Mouse (Mus musculus) urinary bladder, postnatal 14 days (tissue): ENCODE measurements around the gene Cdk2ap2.
"Not testable (repeated sequence)": the region's sequence is repeated elsewhere in the genome, so short reads cannot be mapped to it uniquely, and the experiment has no call there.

Experiments used
- DNase-seq: peaks from one replicate; pipeline ENCODE4 v3.0.0; 2021; ENCODE audit warnings: low spot score

Gene Cdk2ap2

DNA sequence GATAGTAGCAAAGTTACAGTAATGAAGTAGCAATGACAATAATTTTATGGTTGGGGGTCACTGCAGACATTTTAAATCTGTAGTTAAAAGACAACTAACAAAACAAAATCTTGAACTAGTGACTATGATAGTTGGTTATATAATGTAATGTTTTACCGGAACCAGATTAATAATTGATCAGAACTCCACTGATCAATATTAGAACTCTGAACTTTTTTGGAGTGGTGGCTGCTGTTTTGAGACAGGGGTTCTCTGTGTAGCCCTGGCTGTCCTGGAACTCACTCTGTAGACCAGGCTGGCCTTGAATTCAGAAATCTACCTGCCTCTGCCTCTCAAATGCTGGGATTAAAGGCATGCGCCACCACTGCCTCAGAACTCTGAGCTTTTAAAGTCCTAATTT lies 28.7 kb upstream of the Cdk2ap2 start:
- DNase-seq = not testable (repeated sequence)

DNA sequence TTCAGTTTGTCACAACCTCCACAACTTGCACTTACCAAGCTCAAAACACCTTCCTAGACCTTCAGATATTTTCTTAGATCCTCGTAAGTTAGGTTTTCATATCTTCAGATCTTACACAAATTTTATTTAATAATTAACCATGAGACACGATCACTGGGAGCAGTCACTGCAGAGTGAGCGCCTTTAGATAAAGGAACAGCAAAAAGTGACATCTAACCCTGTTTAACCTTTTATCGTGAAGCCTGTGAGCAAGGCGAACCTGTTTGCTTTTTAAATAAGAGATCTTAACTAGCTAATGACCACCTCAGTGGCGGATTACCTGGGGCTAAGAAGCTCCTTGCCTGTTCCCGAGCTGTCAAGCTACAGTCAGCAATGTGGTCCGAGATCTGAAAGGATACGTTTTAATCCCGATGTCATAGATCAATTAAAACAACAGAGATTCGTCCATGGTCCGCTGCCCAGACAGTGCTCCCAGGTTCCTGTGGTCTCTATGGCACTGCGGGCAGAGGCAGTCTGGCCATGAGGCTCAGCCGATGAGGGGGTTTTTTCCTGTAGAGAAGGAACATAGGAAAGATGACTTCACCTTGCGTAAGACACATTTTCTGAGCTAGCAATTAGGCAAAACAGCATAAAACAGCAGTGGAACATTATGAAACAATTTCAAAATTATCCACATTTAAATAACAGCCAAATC lies 28.1 kb upstream of the Cdk2ap2 start:
- no peak for DNase-seq

DNA sequence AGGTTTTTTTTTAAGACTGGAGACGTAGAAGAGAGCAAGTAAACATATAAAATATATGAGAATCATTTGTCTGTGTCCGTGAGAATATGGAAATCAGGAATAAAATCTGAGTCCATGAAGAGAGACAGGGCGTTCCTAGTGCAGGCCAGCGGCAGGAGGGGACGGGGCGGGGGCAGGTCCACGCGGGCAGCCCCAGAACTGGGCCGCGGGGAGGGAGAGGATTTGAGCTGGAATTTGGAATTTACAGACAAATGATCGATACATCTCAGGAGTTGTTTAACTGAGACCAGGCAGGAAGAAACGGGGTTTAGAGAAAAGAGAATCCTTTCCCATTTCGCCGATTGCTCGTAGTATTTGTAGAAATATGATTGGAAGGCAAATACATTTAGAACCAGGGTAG lies 26.7 kb upstream of the Cdk2ap2 start:
- DNase-seq = no peak

DNA sequence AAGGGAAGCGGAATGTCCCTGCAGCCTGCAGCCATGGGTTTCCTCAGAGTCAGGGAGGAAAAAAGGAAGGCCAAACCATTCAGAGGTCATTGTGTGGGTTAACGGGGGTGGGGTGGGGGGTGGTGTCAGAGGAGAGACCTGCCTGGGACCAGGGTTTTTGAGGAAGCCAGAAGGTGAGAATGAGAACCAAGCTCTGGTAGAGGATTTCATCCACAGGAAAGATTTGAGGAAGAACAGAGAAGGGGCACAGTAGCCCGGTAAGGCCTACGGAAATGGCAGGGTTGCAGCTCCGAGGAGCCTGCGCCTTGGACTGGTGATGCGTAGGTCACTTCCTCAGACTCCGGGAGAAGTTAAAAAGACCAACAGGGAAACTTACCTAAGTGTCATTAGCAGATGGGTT lies 26.2 kb upstream of the Cdk2ap2 start:
- no peak for DNase-seq

- no peak for DNase-seq
Observed at GRCm38 (mm10) chr19:4071406-4071805, 25.6 kb upstream of the Cdk2ap2 start.

DNA sequence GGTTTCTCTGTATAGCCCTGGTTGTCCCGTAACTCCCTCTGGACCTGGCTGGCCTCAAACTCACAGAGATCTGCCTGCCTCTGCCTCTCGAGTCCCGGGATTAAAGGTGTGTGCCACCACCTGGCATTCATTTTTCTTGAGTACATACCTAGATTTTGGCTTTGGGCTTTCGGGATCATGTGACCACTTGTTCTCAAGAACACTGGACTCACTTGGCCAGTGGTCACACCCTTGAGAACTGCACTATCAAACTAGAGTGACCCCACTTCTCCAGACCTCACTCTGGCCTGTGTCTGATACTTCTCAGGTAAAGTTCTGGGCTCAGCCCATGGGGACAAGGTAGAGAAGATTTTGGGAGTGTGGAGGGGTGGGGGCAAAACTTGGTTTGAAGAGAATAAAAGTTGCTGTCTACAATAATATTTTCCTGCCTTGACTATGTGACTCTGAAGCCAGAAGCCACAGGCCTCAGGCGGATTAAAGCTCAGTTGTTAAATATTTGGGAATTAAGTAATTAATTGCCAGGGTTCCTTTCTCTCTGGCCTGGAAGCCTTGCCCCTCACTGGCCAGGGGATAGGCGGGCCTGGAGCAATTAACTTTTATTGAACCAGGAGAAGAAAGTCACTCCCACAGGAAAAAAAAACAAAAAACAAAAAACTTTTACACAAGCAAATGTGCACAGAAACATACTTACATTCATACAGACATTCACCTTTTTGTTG lies 24.1 kb upstream of the Cdk2ap2 start:
- no peak for DNase-seq

DNA sequence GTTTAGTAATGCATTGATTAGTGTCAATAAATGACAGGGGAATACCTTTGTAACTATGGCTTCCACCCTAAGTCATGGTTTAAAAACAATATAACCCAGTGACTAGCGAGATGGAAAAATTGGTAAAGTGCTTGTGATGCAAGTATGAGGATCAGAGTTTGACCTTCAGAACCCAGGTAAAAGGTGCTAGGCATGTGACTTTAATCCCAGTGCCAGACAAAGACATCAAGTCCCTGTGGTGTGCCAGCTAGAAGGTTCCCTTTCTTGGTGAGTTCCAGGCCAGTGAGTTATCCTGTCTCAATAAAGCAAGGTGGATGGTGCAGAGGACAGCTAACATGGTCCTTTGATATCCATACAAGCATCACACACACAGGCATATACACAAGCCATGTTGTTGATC lies 21.5 kb upstream of the Cdk2ap2 start:
- no peak for DNase-seq

DNA sequence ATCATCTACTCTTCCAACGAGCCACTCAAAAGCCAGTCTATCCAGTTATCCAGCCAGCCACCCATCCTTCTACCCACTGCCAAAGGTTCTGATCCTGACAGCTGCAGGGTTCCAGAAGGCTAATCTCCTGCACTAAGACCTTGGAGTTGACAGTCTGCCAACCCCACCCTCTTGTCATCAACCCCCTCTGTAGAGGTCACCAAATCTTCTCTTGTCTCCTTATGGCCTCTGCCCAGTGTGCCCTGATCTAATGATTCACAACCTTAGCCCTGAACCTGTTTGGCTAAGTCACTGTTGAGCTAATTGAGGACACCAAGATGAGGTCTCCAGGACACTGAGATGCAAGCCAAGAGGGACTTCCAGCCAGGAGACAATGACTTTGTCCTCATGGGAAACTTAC lies 17.4 kb upstream of the Cdk2ap2 start:
- no peak for DNase-seq

DNA sequence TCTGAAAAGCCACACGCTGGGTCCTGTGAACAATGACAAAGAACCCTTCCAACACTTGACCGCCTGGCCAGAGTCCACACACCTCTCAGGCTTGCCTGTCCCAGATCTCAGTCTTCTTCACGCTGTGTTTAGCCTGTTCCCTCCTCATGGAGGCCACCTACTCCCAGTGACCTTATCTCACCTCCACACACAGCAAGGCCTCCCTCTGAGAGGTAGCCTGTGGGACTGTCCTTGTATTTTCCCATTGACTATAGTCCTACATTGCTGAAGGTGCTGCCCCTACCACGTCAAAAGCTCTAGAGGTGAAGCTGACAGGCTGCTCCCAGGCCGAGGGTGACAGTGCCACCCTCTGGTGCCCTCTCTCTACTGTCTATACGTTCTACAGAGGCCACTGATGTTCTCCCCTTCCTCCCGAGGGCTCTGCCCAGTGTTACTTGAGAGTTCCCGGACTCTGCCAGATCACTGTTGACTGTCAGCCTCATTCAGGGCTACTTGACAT lies 16.4 kb upstream of the Cdk2ap2 start:
- no peak for DNase-seq

GRCm38 (mm10) chr19:4081394-4081793 lies 15.6 kb upstream of the Cdk2ap2 start, which contains the start of gene Cabp2:
Gene Cabp2 (plus strand): TSS chr19:4081578.
- DNase-seq = no peak

GRCm38 (mm10) chr19:4082219-4082965 lies 14.6 kb upstream of the Cdk2ap2 start:
- no peak for DNase-seq

DNA sequence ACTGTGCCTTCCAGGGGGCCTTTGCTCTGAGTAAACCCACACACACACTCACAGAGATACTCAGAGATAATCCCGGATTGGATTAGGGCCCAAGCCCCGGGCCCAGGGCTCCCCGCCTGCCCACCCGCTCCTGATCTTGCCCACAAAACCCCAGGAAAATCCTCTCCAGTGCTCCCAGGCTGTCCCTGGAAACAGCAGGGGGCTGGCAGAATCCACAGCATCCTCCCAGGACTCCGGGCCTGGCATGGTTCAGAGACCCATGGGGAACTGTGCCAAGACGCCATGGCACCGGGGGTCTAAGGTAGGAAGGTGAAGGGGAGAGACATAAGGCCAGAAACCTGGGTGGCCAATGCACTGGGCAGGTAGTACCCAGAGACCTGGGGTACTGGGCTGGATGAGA lies 13.7 kb upstream of the Cdk2ap2 start:
- no peak for DNase-seq

GRCm38 (mm10) chr19:4083826-4084225 lies 13.2 kb upstream of the Cdk2ap2 start:
- no peak for DNase-seq

- DNase-seq = no peak
Observed at GRCm38 (mm10) chr19:4084984-4085383, 12.0 kb upstream of the Cdk2ap2 start.

GRCm38 (mm10) chr19:4086156-4086555 lies 10.8 kb upstream of the Cdk2ap2 start:
- no peak for DNase-seq

DNA sequence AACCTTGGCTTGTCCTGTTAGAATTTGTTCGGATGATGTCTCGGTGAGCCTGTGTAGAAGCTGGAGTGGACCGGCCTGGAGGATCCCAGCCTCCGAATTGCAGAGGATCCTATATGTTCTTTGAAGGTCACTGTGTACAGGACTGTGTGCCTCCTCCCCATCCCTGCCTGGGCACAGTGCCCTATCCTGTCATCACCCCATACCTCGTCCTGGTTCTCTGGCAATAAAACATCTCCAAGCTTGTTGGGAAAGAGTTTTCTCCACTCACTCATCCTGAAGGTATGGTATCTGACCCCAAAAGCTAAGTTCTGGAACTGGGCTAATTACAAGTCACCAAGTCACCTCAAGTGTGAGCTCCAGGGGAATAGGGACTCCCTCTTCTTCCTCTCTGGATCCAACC lies 9.9 kb upstream of the Cdk2ap2 start:
- no peak for DNase-seq

- DNase-seq = no peak
Observed at GRCm38 (mm10) chr19:4088146-4088545, 8.8 kb upstream of the Cdk2ap2 start.

DNA sequence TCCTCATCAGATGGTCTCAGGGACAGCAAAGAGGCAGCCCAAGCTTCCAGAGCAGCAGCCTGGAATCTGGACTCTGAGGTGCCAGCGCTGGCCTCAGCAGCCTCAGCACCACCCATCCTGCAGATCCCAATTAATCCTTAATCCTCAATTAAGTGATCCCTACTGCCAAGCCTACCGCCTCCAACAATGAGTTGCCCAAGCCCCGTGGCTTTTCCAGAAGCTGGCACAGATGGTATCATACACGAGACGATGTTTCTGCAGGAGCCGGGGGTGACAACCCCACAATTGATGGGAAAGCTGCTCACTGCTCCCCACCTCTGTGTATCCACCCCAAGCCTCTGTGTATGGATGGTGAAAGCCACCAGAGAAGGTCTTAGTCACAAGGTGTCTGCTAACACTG lies 7.9 kb upstream of the Cdk2ap2 start:
- no peak for DNase-seq

- no peak for DNase-seq
Observed at GRCm38 (mm10) chr19:4090446-4090845, 6.5 kb upstream of the Cdk2ap2 start.

DNA sequence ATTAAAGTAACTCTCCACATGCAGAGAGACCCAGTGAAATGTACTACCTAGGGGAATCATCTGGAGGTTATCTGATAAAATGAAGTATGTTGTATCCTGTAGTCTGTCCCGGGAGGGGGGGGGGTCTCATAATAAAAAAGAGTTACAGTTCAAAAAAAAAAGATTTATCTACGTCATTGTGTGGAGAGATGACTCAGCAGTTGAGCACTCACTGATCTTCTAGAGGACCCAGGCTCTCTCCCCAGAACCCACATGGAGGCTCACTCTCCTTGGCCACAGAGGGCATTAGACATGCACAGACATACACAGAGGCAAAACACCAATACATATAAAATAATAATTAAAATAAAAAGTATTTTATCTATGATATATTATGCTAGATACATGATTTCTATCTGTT lies 5.6 kb upstream of the Cdk2ap2 start:
- DNase-seq = no peak

DNA sequence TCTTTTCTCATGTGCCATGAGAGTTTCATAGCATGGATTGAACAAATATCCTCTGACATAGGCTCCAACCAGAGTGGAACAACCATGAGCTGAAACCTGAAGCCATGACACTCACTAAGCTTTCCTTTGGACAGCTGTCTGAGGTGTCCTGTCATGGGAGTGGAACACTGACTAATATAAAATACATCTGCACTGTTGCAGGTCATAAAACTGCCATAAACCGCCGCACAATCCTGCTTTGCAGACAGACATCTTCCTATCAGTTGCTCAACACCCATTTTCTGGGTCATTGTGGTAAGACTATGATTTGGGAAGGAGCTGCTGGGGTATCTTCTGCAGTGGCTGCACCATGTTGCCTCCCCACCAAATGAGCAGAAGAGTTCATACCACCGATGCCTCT lies 4.2 kb upstream of the Cdk2ap2 start:
- no peak for DNase-seq

- DNase-seq = no peak
Observed at GRCm38 (mm10) chr19:4093772-4094171, 3.2 kb upstream of the Cdk2ap2 start.

- DNase-seq = no peak
Observed at GRCm38 (mm10) chr19:4094348-4094747, 2.6 kb upstream of the Cdk2ap2 start.
